Mouse (Mus musculus) yolk sac, embryonic 10.5 days (tissue): ENCODE measurements around the gene Gm49353.

ENCODE experiments used
- DNase-seq: peaks from one replicate; pipeline ENCODE4 v3.0.0-alpha.2; 2017; ENCODE audit warnings: low spot score

Gene Gm49353

DNA sequence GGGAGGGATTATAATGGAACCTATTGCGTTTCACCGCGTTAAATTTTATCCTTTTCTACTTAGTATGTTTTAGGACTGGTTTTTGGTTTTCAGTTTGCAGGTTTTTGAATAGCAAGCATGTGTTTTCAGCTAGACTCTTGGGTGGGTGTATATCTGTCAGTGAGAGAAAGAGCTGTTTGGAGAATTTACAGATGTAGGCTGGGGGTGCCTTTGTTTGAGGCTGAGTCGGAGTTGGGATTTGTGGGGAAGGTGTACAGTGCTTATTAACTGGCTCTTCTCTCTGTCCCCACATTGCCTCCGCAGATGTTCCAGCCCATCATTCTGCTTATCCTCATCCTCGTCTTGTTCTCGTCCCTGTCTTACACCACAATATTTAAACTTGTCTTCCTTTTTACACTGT, at the start of gene Gm49353:
TSS of gene Gm49353 (plus strand) at position 313 of the 400 bp plus-strand sequence.
- DNase-seq: no peak

DNA sequence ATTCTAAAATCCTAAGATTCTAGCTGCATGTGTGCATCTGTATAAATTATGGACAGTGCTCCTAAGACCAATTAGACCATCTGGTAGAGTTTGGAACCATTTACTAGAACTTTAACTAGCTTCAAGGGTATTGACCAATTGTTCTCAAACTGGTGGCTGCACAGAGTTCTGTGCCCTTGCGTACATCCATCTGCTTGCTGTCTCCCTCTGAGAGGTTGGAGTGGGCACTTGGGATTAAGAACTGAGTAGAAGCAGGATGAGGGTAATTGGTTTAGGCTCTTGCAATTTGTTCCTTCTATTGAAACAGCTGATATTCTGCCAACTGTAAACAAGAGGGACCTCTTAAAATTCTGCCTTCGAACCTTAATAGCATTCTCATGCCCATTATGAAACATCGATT, 43.5 kb upstream of the Gm49353 start:
- DNase-seq: no peak

DNA sequence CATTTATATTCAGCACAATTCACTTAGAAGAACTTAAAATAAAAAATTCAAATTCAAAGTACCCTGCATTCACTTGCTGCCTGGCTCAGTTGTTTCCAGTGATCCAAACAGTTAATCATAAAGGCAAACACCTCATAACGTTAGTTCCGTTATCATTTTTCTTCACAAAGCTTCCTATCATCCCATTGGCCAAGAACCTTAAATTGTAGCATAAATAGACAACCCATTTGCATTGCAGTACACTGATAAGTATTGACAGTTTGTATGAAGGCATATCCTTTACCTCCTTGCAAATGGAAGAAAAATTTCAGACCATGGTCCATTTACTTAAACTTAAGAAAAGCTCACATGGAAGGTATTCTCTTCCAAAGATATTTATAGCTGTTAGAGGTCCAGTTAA, 37.1 kb upstream of the Gm49353 start:
- no peak for DNase-seq

DNA sequence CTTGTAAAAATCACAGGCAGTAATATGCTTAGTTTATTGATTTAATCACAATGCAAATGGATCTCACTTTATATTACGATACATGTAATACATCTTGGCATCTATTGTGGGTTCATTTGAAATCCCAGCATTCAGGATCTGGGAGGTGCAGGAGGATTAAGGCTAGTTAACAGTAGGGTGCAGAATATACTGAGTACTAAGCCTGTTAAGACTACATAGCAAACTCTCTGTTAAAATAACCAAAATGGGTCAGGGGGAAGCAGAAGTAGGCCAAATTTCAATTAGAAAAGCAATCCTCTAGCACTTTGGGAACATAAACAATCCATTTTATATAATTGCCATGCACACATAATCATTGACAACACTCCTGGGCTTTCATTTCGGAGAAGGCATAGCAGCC, 25.0 kb upstream of the Gm49353 start:
- no peak for DNase-seq

DNA sequence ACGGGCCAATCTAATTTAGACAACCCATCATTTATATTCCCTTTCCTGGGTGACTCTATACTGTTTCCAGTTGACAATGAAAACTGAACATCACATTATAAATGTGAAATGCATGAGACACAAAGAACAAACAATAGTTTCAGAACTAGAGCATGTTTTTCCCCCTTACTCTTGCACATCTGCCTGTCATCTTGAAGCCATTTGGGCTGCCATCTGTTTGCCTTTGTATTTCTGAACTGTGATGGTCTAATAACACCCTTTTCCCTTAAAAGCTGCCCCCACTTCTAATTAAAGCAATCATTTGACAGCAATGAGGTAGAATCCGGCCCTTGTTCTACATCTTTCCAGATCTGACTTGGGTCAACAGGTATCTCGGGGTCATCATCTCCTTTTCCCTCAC, 23.1 kb upstream of the Gm49353 start:
- DNase-seq: no peak

DNA sequence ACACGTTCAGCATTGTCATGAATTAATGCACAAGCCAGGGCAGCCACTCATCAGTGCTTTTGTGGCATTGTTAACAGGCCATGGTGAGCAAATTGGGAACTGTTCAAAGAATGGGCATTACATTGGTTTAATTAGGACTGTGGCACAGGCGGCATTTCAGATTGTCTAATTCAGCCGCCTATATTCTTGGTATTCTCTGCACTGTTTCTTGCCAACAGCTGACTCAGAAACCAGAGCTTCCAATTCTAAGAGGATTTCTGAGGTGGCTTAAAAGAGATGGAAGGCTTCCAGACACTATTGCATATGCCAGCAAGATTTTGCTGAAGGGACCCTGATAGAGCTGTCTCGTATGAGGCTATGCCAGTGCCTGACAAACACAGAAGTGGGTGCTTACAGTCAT, 21.9 kb upstream of the Gm49353 start:
- no peak for DNase-seq

DNA sequence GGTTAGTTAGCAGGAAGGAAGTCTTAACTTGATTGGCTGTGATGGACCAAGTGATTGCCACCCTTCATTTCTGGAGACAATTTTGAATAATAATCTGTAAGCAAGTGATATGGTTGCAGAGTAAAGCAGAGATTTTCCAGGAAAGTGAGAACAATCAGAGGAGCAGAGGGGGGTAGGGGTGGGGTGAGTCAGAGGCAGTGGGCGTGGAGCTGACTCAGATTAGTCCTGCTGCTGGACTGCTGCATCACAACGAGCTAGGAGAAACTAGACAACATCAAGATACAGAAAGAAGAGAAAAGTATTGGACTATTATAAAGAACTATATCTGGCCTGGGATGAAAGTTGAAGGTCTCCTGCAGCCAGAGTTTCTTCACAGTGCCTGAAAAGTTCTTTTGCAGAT, 20.8 kb upstream of the Gm49353 start:
- DNase-seq: no peak

DNA sequence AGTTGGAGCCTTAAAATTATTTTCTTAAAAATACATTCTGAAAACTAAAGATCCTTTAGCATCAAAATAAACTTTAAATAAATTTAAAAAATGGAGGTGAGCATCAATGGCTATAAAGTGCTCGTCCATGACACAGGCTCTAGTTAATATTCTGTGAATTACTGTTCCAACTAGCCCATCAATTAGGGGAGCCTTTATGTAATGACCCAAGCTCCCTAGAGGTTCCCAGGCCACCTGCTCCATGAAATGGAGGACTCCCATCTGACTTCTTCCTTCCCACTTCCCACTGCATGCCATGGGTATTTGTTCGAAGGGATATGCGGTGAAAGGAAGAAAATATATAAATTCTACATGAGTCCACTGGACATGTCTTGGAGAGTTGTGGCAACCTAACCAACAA, 18.5 kb upstream of the Gm49353 start:
- DNase-seq: no peak

DNA sequence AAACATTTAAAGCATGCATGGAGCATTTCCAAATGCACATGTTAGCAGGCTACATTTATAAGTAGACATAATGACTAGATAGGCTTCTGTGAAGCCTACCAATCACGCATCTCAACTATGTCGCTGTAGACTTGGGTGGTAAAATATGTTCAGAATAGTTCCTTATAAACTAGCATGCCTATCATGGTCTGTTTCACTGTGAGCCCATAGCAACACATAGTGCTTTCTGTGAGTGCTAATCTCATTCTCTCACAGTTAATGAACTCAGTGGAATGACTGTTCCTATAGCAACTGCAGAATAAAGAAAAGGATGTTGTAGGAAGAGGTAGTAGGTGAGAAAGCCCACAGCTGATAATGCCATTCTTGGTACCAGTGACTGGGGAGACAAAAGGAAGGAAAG, 17.7 kb upstream of the Gm49353 start:
- DNase-seq: no peak

DNA sequence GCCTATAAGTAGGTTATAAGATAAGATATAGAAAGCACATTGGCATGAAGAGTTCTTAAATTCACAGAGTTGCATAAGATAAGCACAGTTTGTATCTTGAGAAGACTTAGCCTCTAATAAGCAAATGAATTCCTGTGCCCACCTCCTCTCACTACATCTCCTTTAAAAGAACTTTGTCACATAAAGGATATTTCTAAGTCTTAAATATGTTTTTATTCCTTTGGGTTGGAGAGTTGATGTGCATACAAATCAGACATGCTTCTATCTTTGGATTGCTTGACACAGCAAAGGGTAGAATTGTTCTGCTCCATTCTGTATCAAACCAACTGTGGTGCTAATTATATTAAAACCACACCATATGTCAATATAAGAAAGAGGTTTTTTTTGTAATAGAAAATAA, 5.0 kb upstream of the Gm49353 start:
- no peak for DNase-seq

DNA sequence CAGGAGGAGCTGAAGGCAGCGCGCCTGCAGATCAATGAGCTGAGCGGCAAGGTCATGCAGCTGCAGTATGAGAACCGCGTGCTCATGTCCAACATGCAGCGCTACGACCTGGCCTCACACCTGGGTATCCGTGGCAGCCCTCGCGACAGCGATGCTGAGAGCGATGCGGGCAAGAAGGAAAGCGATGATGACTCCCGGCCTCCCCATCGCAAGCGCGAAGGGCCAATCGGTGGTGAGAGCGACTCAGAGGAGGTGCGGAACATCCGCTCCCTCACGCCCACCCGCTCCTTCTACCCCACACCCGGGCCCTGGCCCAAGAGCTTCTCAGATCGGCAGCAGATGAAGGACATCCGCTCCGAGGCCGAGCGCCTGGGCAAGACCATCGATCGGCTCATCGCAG, 1.9 kb upstream of the Gm49353 start:
- DNase-seq: no peak

DNA sequence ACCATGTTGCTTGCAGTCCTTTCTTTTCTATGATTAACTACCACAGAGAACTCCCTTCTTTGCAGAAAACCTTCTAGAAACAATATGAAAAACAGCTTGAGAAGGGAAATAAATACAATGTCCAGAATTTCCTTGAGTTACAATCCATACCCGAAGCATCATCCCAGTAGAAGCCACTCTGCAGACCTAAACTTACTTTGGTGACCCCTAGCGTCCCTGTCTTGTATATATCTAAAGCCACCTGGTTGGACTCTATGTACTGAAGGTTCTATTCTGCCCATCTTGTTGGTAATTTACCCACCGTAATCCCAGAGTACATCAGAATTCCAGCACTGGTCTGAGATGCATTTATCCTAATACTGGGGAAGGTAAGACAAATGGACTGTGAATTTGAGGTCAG, 1.1 kb downstream of the Gm49353 start:
- DNase-seq: no peak

DNA sequence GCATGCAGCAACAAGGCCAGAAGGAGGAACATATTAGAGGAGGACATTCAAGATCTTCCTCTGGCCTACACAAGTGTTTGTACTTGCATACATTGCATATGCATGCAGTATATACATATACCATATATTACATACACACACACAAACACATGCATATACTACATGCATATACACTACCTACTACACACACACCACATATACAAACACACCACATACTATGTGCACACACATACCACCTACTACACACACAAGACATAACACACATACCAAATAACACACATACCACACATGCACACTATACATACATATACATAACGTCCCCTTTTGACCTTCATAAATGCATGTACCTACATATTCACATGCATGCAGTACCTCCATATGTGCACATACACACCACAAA, 1.9 kb downstream of the Gm49353 start:
- no peak for DNase-seq

DNA sequence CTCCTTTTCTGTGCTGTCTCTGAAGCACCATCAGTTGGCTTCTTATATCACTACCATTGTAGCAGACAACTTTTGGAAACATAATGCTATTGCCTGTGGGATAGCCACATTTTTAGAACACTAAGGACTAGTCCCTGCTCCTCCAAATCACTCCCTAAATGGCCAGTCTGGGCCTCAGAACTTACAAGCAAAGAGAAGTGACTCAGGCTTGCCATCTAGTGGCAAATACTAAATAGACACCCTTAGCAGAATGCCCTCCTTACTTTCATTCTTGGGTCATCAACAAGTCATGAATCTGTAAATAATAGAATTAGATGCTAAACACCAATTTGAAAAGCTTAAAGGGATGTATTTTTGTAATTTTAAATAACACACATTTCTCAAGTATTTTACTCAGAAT, 8.0 kb downstream of the Gm49353 start:
- DNase-seq: no peak

DNA sequence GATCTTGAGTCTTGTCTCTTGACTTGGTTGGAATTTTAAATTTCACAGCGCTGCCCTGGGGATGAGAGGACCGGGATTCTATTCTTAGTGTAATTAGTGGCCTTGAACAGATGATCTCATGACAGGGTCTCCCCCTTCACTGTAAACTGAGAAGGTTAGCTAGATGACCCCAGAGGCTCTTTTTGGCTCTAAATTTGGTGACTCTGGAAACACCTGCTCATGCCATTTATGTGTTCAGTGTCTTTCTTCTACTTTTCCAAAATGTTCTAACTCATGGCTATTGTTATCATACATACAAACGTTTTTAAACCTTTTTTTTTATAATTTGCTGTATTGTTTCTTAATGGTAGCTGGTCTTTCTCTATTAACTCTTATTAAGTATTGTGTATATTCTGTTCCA, 10.0 kb downstream of the Gm49353 start:
- DNase-seq: no peak

DNA sequence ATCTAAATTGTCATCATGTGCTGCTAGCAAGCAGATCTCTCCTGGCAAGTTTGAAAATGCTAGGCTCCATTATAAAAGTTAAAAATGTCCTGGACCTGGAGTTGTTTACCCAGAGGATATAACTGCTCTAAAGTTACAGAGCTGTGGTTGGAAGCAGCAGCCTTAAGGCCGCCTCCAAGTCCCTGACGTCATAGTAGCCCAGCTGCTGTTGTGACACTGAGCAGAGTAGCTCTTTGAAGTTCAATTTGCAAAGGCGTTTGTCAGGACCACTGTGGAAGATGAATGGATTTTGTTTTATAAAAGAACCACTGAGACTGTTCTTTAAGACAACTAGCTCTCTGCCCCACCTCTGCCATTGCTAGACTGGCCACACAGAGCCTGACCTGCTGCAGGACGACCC, 12.7 kb downstream of the Gm49353 start, which contains the start of gene 9330159F19Rik:
TSS of gene 9330159F19Rik (plus strand) at position 154 of the 400 bp plus-strand sequence.
- peak; percentile 11 for DNase-seq

DNA sequence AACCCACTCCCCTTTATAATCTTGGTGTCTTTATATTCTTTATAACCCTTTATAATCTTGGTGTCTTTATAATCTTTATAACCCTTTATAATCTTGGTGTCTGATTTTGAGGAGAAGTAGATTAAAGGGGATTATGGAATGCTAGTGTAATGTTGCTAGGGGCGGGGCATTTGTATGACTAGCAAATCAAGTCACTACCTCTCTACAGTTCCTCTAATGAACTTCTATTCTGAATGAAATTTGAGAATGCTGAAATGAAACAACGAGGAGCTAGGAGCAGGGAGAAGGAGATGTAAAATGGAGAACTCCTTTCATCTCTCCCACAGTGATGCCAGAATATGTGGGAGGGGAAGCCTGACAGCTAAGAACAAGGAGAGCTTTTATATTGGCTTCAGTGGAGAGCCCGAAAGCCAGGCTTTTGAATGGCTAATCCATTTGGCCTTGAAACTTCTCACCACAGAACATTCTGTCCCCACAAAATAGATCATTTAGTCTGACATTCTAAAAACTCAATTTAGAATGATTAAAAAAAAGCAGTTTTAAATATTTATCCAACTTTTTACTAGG, 14.9 kb downstream of the Gm49353 start:
- DNase-seq: no peak

DNA sequence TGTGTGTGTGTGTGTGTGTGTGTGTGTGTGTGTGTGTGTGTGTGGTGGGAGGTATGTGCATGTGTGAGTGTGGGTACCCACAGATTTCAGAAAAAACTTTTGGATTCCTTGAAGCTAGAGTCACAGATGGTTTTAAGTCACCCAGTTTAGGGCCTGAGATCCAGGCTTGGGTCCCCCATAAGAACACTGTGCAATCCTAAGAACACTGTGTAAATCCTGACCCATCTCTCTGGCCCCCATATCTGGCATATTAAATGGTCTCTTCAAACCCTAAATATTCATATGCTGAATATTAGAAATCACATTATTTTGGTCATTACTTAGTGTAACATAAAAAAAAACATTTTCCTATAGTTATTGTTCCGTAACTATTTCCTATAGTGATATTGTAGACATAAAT, 18.2 kb downstream of the Gm49353 start:
- no peak for DNase-seq

DNA sequence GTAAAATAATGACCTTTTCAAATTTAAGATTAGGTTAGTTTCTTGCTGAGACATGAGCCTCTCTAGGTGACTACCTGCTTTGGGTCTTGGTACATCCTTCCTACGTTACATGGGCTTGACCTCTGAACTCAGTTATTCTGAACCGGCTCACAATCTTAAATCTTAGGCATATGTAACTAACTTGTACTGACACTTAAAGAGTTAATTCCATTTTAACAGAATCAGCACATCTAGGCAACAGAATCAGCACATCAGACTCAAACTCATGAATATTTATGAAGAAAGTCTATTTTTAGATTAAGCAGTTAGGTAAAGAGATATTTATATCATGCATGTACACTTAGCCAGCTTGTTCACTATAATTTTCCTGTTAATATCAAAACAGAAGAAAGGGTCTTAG, 18.7 kb downstream of the Gm49353 start:
- DNase-seq: no peak

DNA sequence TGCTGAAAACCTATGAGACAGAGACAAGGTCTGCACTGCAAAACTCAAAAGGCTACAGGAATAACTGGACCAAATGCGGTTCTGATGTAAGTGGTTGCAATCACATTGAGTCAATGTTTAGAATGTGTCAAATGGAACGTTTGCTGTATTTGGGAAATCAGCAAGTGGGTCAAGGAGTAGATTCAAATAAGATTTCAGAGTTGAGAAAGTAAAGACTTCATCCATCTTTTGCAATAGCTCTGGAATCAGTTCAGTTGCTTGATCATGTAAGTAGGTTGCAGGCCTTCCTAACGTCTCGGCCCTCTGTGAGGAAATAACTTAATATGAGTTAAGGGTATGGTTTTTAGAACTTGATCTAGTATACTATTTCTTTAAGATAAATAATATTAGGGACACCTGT, 26.6 kb downstream of the Gm49353 start:
- no peak for DNase-seq

DNA sequence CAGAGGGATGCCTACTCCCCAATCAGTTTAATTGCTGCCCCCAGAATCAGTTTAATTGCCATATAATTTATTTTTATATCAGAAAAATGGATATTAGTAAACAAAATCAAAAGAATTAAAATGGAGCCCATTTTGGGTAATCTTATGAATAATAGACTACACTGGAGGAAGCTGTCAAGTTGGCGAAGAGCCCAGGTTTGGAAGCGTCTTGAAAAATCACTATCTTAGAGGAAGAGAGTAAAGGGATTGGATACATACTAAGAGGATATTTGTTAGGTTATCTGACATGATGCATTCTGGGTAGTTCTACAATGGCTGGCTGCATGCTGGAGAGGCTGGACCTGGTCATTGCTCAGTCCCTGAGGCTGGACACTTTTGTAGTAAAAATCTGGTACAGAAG, 32.5 kb downstream of the Gm49353 start:
- DNase-seq: no peak
